Mouse (Mus musculus) embryonic facial prominence, embryonic 15.5 days (tissue): ENCODE results near the gene Men1. TPM values are rescaled to one million over a fixed set of nuclear protein-coding genes. Genes with fewer than 3 reads are reported as not detected.

ENCODE experiments used
- ATAC-seq: fragments of 200-750 bp; cut with Nextera tagmentation; 2 replicates; pipeline ENCODE4 v1.8.0; 2017; ENCODE audit warnings: low read depth, moderate TSS enrichment; ENCODE audit not compliant: insufficient number of reproducible peaks, low FRiP score, low TSS enrichment
- H3K27ac ChIP-seq: fragments of 300-500 bp; sonication (generic); replicated peaks from 2 replicates; pipeline ENCODE4 v1.5.1; 2015; ENCODE audit warnings: mild to moderate bottlenecking, inconsistent platforms
- H3K27me3 ChIP-seq: fragments of 300-500 bp; sonication (generic); 2 replicates; pipeline ENCODE4 v1.6.1; 2015; ENCODE audit warnings: inconsistent platforms
- H3K36me3 ChIP-seq: fragments of 300-500 bp; sonication (generic); 2 replicates; pipeline ENCODE4 v1.6.1; 2015; ENCODE audit warnings: mild to moderate bottlenecking, inconsistent platforms
- H3K4me1 ChIP-seq: fragments of 300-500 bp; sonication (generic); 2 replicates; pipeline ENCODE4 v1.6.1; 2015; ENCODE audit warnings: inconsistent platforms
- H3K4me2 ChIP-seq: fragments of 300-500 bp; sonication (generic); replicated peaks from 2 replicates; pipeline ENCODE4 v1.6.1; 2015; ENCODE audit warnings: mild to moderate bottlenecking, inconsistent platforms
- H3K4me3 ChIP-seq: fragments of 300-500 bp; sonication (generic); replicated peaks from 2 replicates; pipeline ENCODE4 v1.5.1; 2015; ENCODE audit warnings: mild to moderate bottlenecking, inconsistent platforms
- H3K9ac ChIP-seq: fragments of 300-500 bp; sonication (generic); 2 replicates; pipeline ENCODE4 v1.6.1; 2015; ENCODE audit warnings: inconsistent platforms
- H3K9me3 ChIP-seq: fragments of 300-500 bp; sonication (generic); replicated peaks from 2 replicates; pipeline ENCODE4 v1.6.1; 2016; ENCODE audit warnings: inconsistent platforms
- WGBS: fragments of 180-500 bp; shearing (Covaris S2); methylation state at CpG from one replicate; pipeline ENCODE4 v1.1.7; 2015; 5-methylcytosine and 5-hydroxymethylcytosine counted together
- polyA plus RNA-seq: library from polyadenylated mRNA; unstranded; fragments of >200 nt; fragmentation: Nextera tagmentation; extraction: Ambion mirVana; gene quantifications from 2 replicates; pipeline ENCODE4 v1.2.1, GENCODE M21; 2015

Men1 gene
- polyA plus RNA-seq, 1 experiment from 2014 or later: 91.7 TPM

DNA sequence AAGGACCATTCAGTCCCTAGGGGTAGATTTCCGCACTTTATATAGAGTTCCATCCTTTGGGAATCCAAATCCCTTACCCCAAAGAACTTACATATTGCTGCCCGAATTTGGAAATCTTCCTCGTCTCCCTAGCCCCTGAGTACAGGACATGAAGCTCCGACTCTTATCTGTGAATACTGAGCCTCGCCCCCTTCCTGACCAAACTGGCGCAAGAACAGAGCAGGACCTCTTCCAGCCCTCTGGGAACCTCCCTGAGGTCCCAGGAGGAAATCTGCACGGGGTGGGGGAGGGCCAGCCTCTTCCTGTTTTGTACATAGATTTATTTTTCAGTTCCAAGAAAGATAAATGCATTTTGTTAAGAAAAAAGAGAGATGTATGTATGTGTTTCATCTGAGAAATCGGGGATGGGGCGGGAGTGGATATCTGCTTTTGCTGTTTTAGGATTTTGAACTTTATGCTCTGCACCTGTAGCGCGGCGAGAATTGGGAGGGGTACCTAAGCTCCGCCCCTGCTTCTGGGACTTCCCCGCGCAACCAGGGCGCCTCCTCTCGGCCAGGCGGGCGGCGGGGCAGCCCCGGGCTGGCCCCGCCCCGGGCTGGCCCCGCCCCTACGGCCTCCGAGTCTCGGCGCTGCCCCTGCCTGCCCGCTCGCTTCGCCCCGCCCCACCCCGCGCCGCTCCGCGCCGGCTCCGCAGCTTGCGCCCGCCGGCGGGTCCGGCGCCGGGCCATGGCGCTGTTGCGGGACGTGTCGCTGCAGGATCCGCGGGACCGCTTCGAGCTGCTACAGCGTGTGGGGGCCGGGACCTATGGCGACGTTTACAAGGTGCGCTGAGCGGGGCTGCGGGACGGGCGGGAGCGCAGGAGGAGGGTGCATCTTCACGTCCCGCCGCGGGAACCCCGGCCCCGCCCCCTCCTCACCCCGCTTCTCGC, 6.0 kb downstream of the Men1 start, which contains the start of gene Map4k2:
Map4k2 (plus strand) TSS at position 612 of the 929 bp plus-strand sequence.
- Histone ChIP-seq H3K4me2 (peak within 1 kb of the TSS; percentile 93), H3K27ac (peak within 1 kb of the TSS; percentile 66; the same call in 1 of the 2 replicates)

GRCm38 (mm10) chr19:6341453-6342077, 6.8 kb downstream of the Men1 start:
- Histone ChIP-seq H3K4me2 (peak overlapping the region; percentile 93), H3K9ac (peak overlapping the region; percentile 75), H3K36me3 (peaks cover 67% of the 10 kb centered on the region), H3K27ac (peak overlapping the region; percentile 66; the same call in 1 of the 2 replicates), H3K9me3 (no peaks in the 10 kb centered on the region), H3K4me3 (peak overlapping the region; percentile 76), H3K27me3 (no peaks in the 10 kb centered on the region), H3K4me1 (peaks cover 31% of the 10 kb centered on the region)
- ATAC-seq: no peak
- WGBS: 9% methylated on average over 23 of the region's 23 CpGs

More for the DNA sequence above, 6.0 kb downstream of the Men1 start, which contains the start of gene Map4k2:
- peak within 1 kb of the TSS; percentile 76 for H3K4me3 ChIP-seq
- peaks cover 60% of the 10 kb centered on the region for H3K36me3 ChIP-seq
- H3K27me3 ChIP-seq: no peaks in the 10 kb centered on the region
- peaks cover 39% of the 10 kb centered on the region for H3K4me1 ChIP-seq
- ATAC-seq: peak; percentile 81
- no peaks in the 10 kb centered on the region for H3K9me3 ChIP-seq
- peak within 1 kb of the TSS; percentile 75 for H3K9ac ChIP-seq
- 6% methylated on average over 71 of the region's 72 CpGs for WGBS

DNA sequence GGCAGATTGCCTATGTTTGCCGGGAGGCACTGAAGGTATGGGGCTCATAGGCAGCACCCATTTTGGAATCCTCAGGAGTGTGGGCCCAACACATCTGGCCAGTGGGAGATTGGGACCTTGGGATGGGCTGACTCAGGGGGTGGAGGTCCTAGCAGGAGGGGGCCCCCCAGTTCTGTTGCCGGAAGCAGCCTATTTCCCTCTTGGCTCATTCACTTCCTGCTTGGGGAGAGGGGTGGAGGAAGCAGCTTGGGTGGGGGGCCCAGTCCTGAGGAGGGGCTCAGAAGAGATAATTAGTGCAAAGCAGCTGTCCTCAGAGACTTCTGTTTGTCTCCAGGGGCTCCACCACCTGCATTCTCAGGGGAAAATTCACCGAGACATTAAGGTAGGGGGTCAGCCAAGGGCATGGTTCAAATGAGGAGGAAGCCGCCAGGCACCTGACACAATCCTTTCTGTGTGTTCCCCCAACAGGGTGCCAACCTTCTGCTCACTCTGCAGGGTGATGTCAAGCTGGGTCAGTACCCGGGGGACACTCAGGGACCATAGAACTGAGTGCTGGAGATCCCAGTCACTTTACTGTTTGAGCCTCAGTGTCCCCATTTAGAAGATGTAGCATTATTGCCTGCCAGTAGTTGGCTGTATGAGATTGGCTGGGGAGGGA, 7.6 kb downstream of the Men1 start:
- peak overlapping the region; percentile 93 for H3K4me2 ChIP-seq

DNA sequence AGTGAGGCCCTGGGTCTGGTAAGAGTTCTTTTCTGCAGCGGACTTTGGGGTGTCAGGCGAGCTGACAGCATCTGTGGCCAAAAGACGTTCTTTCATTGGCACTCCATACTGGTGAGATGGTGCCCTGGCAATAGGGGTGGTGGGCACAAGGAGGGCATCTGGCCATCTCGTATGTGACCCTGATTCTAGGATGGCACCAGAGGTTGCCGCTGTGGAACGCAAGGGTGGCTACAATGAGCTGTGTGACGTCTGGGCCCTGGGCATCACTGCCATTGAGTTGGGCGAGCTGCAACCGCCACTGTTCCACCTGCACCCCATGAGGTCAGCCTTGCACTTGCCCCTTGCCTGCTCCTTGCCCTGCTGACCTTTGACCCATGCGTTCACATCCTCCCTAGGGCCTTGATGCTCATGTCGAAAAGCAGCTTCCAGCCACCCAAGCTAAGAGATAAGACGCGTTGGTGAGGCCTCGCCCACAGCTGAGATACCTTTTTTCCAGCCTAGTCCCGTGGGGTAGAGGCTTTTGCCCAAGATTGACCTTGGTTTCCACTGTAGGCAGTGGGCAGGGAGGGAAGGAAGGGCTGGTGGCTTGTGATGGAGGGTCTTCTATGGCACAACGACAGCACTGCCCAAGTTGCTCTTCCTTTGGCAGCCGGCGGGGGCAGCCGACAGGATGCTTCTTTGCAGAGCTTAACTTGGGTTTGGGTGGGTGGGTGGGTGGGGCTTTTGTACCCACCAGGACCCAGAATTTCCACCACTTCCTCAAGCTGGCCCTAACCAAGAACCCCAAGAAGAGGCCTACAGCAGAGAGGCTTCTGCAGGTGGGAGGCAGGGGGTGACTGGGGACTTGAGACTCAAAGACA, 8.5 kb downstream of the Men1 start:
- WGBS: 84% methylated on average over 19 of the region's 19 CpGs
- Histone ChIP-seq H3K4me1 (peaks cover 23% of the 10 kb centered on the region), H3K4me2 (no peak overlapping the region), H3K9ac (no peak overlapping the region), H3K27ac (no peak overlapping the region), H3K4me3 (no peak overlapping the region), H3K27me3 (no peaks in the 10 kb centered on the region), H3K36me3 (peaks cover 58% of the 10 kb centered on the region), H3K9me3 (no peaks in the 10 kb centered on the region)
- ATAC-seq: no peak

More for the DNA sequence above, 7.6 kb downstream of the Men1 start:
- Histone ChIP-seq H3K4me3 (peak overlapping the region; percentile 76; the same call in 1 of the 2 replicates), H3K9me3 (no peaks in the 10 kb centered on the region), H3K36me3 (peaks cover 67% of the 10 kb centered on the region), H3K27ac (no peak overlapping the region), H3K9ac (no peak overlapping the region), H3K4me1 (peaks cover 23% of the 10 kb centered on the region), H3K27me3 (no peaks in the 10 kb centered on the region)
- WGBS: 73% methylated on average over 5 of the region's 5 CpGs
- ATAC-seq: no peak

GRCm38 (mm10) chr19:6343996-6344395, 9.2 kb downstream of the Men1 start:
- Histone ChIP-seq H3K9me3 (no peaks in the 10 kb centered on the region), H3K4me3 (no peak overlapping the region), H3K4me1 (peaks cover 29% of the 10 kb centered on the region), H3K4me2 (no peak overlapping the region), H3K27me3 (no peaks in the 10 kb centered on the region), H3K9ac (no peak overlapping the region), H3K27ac (no peak overlapping the region), H3K36me3 (peaks cover 57% of the 10 kb centered on the region)
- ATAC-seq: no peak
- 82% methylated on average over 5 of the region's 5 CpGs for WGBS

- WGBS: 86% methylated on average over 5 of the region's 5 CpGs
- no peak overlapping the region for H3K9ac ChIP-seq
- no peaks in the 10 kb centered on the region for H3K9me3 ChIP-seq
- no peaks in the 10 kb centered on the region for H3K27me3 ChIP-seq
- H3K36me3 ChIP-seq: peaks cover 44% of the 10 kb centered on the region
- H3K4me3 ChIP-seq: no peak overlapping the region
- H3K4me1 ChIP-seq: peaks cover 27% of the 10 kb centered on the region
- H3K4me2 ChIP-seq: no peak overlapping the region
- no peak overlapping the region for H3K27ac ChIP-seq
- ATAC-seq: no peak
Measured at GRCm38 (mm10) chr19:6346023-6346422, 11.2 kb downstream of the Men1 start.

GRCm38 (mm10) chr19:6346661-6347060, 11.9 kb downstream of the Men1 start:
- no peak overlapping the region for H3K27ac ChIP-seq
- 87% methylated on average over 10 of the region's 10 CpGs for WGBS
- H3K4me3 ChIP-seq: no peak overlapping the region
- no peak overlapping the region for H3K4me2 ChIP-seq
- H3K4me1 ChIP-seq: peaks cover 27% of the 10 kb centered on the region
- ATAC-seq: no peak
- peaks cover 44% of the 10 kb centered on the region for H3K36me3 ChIP-seq
- no peaks in the 10 kb centered on the region for H3K27me3 ChIP-seq
- no peaks in the 10 kb centered on the region for H3K9me3 ChIP-seq
- no peak overlapping the region for H3K9ac ChIP-seq

DNA sequence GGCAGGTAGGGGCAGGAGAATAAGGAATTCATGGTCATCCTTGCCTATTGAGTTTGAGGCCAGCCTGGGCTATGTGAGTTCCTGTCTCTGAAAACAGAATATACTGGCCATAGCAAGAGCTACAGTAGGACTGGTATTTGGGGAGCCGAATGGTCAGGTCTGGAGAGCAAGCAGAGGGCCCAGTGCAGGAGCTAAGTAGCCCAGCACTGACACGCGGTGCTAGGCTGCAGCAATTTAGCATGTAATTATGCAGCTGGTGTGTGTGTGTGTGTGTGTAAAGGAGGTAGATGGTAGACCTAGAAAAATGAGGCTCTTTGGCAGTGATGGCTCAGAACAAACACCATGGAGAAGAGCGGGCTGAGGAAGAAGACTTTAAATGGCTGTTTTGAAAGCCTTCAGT, 12.8 kb downstream of the Men1 start:
- no peak for ATAC-seq
- H3K27ac ChIP-seq: no peak overlapping the region
- H3K9me3 ChIP-seq: no peaks in the 10 kb centered on the region
- no peaks in the 10 kb centered on the region for H3K27me3 ChIP-seq
- peaks cover 19% of the 10 kb centered on the region for H3K4me1 ChIP-seq
- H3K4me2 ChIP-seq: no peak overlapping the region
- 87% methylated on average over 4 of the region's 4 CpGs for WGBS
- H3K36me3 ChIP-seq: peaks cover 51% of the 10 kb centered on the region
- no peak overlapping the region for H3K4me3 ChIP-seq
- no peak overlapping the region for H3K9ac ChIP-seq

DNA sequence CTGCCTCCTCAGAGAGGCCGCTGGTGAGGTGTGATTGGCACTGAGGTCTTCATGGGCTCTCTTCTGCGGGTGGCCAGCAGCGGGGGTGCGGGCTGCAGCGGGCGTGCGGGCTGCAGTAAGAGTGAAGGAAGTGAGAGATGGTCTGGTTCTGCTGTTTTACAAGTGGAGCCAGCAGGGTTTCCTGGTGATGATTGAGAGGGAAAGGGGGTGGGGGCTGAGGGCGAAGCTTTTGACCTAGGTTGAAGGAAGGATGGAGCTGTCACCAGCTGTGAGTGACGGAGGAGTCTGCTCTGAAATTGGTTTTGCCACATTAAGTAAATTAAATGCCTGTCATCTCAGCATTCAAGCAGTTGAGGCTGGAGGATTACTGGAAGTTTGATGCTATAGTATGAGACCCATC, 13.9 kb downstream of the Men1 start:
- Histone ChIP-seq H3K9ac (0 out of 2 replicates have a peak overlapping the region, but pooled peaks have one; percentile 4), H3K36me3 (peaks cover 58% of the 10 kb centered on the region)
- WGBS: 50% methylated on average over 9 of the region's 9 CpGs

GRCm38 (mm10) chr19:6349215-6349983, 14.6 kb downstream of the Men1 start:
- H3K4me2 ChIP-seq: no peak overlapping the region
- H3K9ac ChIP-seq: 0 out of 2 replicates have a peak overlapping the region, but pooled peaks have one; percentile 4
- H3K27ac ChIP-seq: 0 out of 2 replicates have a peak overlapping the region, but pooled peaks have one; percentile 28
- H3K27me3 ChIP-seq: no peaks in the 10 kb centered on the region
- WGBS: 19% methylated on average over 14 of the region's 14 CpGs
- peaks cover 57% of the 10 kb centered on the region for H3K36me3 ChIP-seq
- H3K4me1 ChIP-seq: peaks cover 19% of the 10 kb centered on the region
- H3K4me3 ChIP-seq: no peak overlapping the region
- ATAC-seq: no peak
- no peaks in the 10 kb centered on the region for H3K9me3 ChIP-seq

More for the DNA sequence above, 13.9 kb downstream of the Men1 start:
- Histone ChIP-seq H3K27ac (0 out of 2 replicates have a peak overlapping the region, but pooled peaks have one; percentile 28), H3K27me3 (no peaks in the 10 kb centered on the region), H3K9me3 (no peaks in the 10 kb centered on the region), H3K4me1 (peaks cover 19% of the 10 kb centered on the region), H3K4me2 (no peak overlapping the region), H3K4me3 (no peak overlapping the region)
- ATAC-seq: no peak
